Mouse (Mus musculus): ENCODE results near the gene Olfr393. TPM values are rescaled to one million over a fixed set of nuclear protein-coding genes. Genes with fewer than 3 reads are reported as not detected.

The Olfr393 gene
- total and polyA plus RNA-seq, 3 experiments = not detected

GRCm38 (mm10) chr11:73816949-73817348, 34.3 kb downstream of the Olfr393 start, which contains the start of gene Olfr392:
Olfr392 (minus strand) TSS chr11:73817049.
- TF ChIP-seq ETS1 (conservative IDR thresholded peaks at IDR 0.05; ENCODE audit: low read depth, low read length) (no peak), MEF2A (IDR thresholded peaks at IDR 0.05; ENCODE audit: borderline replicate concordance, low read depth, low read length) (no peak), E2F4 (IDR thresholded peaks at IDR 0.05; ENCODE audit: insufficient replicate concordance, low read depth, low read length) (no peak), MAFK (IDR thresholded peaks at IDR 0.05; ENCODE audit: insufficient replicate concordance, low read length) (no peak), PAX5 (IDR thresholded peaks at IDR 0.05; ENCODE audit: low read length) (no peak), MXI1 (IDR thresholded peaks at IDR 0.05; ENCODE audit: low read depth, low read length) (no peak), MAX (IDR thresholded peaks at IDR 0.05; ENCODE audit: low read length) (no peak), JUND (conservative IDR thresholded peaks at IDR 0.05; ENCODE audit: low read depth, low read length) (no peak), CHD2 (IDR thresholded peaks at IDR 0.05; ENCODE audit: low read length) (no peak), ZC3H11A (IDR thresholded peaks at IDR 0.05; ENCODE audit: low read depth, low read length) (no peak), ZKSCAN1 (IDR thresholded peaks at IDR 0.05; ENCODE audit: borderline replicate concordance, low read depth, low read length) (no peak), GABPA (IDR thresholded peaks at IDR 0.05; ENCODE audit: insufficient replicate concordance, low read depth, low read length) (no peak), POLR2A (IDR thresholded peaks at IDR 0.05; ENCODE audit: low read depth, low read length) (no peak), MYC (IDR thresholded peaks at IDR 0.05; ENCODE audit: low read depth, low read length) (no peak)
- dilution Hi-C loops (cut with MboI; ENCODE audit: extremely low pct_ligation_motif_present, extremely low pct_unique_long_range_greater_than_20kb, low sequenced_read_pairs) (no loop called here), in situ Hi-C loops (cut with MboI; ENCODE audit: low pct_ligation_motif_present, low pct_unique_long_range_greater_than_20kb, low sequenced_read_pairs) (no loop called here)
- no peak within 1 kb of the TSS for H3K4me3 ChIP-seq (replicated peaks in 1 of 3; ENCODE audit: low read depth in 2 of 3, low read length in 2 of 3, poor library complexity in 1 of 3)
- H3K27ac ChIP-seq (ENCODE audit: insufficient read depth, low read depth) = no peak within 1 kb of the TSS
- no peaks in the 10 kb centered on the region for H3K4me1 ChIP-seq (ENCODE audit: control insufficient read depth in 1 of 2, insufficient read depth in 2 of 2)
- H3K9me3 ChIP-seq (replicated peaks; ENCODE audit: low read length) = no peaks in the 10 kb centered on the region
- H3K4me2 ChIP-seq (ENCODE audit: insufficient read depth, low read depth, poor library complexity, severe bottlenecking) = no peak within 1 kb of the TSS
- H3K36me3 ChIP-seq (replicated peaks in 1 of 2; ENCODE audit: control insufficient read depth in 1 of 2, insufficient read depth in 1 of 2, low read length in 1 of 2) = no peaks in the 10 kb centered on the region
- H3K9ac ChIP-seq (ENCODE audit: insufficient read depth, low read depth) = no peak within 1 kb of the TSS
- H3K79me2 ChIP-seq (replicated peaks; ENCODE audit: control insufficient read depth, extremely low read depth, insufficient read depth, poor library complexity, severe bottlenecking) = no peaks in the 10 kb centered on the region
- DNase-seq (ENCODE audit: extremely low read depth) = no peak
- H3K27me3 ChIP-seq (replicated peaks) = peaks cover 52% of the 10 kb centered on the region

- Histone ChIP-seq H3K4me2 (ENCODE audit: insufficient read depth, low read depth, poor library complexity, severe bottlenecking) (no peak within 1 kb of the TSS), H3K36me3 (replicated peaks in 1 of 2; ENCODE audit: control insufficient read depth in 1 of 2, insufficient read depth in 1 of 2, low read length in 1 of 2) (no peaks in the 10 kb centered on the region), H3K4me3 (replicated peaks in 1 of 3; ENCODE audit: low read depth in 2 of 3, low read length in 2 of 3, poor library complexity in 1 of 3) (no peak within 1 kb of the TSS), H3K9ac (ENCODE audit: insufficient read depth, low read depth) (no peak within 1 kb of the TSS), H3K27me3 (replicated peaks) (peaks cover 60% of the 10 kb centered on the region), H3K79me2 (replicated peaks; ENCODE audit: control insufficient read depth, extremely low read depth, insufficient read depth, poor library complexity, severe bottlenecking) (no peaks in the 10 kb centered on the region), H3K9me3 (replicated peaks; ENCODE audit: low read length) (no peaks in the 10 kb centered on the region), H3K27ac (ENCODE audit: insufficient read depth, low read depth) (no peak within 1 kb of the TSS), H3K4me1 (ENCODE audit: control insufficient read depth in 1 of 2, insufficient read depth in 2 of 2) (no peaks in the 10 kb centered on the region)
- in situ Hi-C loops (cut with MboI; ENCODE audit: low pct_ligation_motif_present, low pct_unique_long_range_greater_than_20kb, low sequenced_read_pairs) = no loop called here
- DNase-seq (ENCODE audit: extremely low read depth) = no peak
- dilution Hi-C loops (cut with MboI; ENCODE audit: extremely low pct_ligation_motif_present, extremely low pct_unique_long_range_greater_than_20kb, low sequenced_read_pairs) = no loop called here
- TF ChIP-seq MEF2A (IDR thresholded peaks at IDR 0.05; ENCODE audit: borderline replicate concordance, low read depth, low read length) (no peak), MAZ (IDR thresholded peaks at IDR 0.05; ENCODE audit: low read depth, low read length) (no peak), GABPA (IDR thresholded peaks at IDR 0.05; ENCODE audit: insufficient replicate concordance, low read depth, low read length) (no peak), ZC3H11A (IDR thresholded peaks at IDR 0.05; ENCODE audit: low read depth, low read length) (no peak), MXI1 (IDR thresholded peaks at IDR 0.05; ENCODE audit: low read depth, low read length) (no peak), JUND (conservative IDR thresholded peaks at IDR 0.05; ENCODE audit: low read depth, low read length) (no peak), POLR2AphosphoS2 (IDR thresholded peaks at IDR 0.05; ENCODE audit: low read depth, low read length) (no peak), ETS1 (conservative IDR thresholded peaks at IDR 0.05; ENCODE audit: low read depth, low read length) (no peak), ELF1 (IDR thresholded peaks at IDR 0.05; ENCODE audit: low read depth, low read length) (no peak)
Measured at GRCm38 (mm10) chr11:73802952-73803351, 48.3 kb downstream of the Olfr393 start, which contains the start of gene Olfr391-ps. Olfr391-ps (minus strand) TSS chr11:73803052.

Other genes with a start within 250 kb of the Olfr393 start
- gene Zfp735, start 162.7 kb downstream of the Olfr393 start, total RNA-seq (2012; rRNA removed) = not detected in 2 replicates
- not detected in 2 replicates for gene Zfp735, start 162.7 kb downstream of the Olfr393 start, total RNA-seq (2014; rRNA removed)
- gene Zfp735, start 162.7 kb downstream of the Olfr393 start, polyA plus RNA-seq (2012; ENCODE audit: insufficient read length, low read depth) = not detected in 2 replicates
- not detected in 2 replicates for gene Olfr389, start 70.7 kb downstream of the Olfr393 start, total RNA-seq (2012; rRNA removed)
- gene Olfr389, start 70.7 kb downstream of the Olfr393 start, total RNA-seq (2014; rRNA removed) = not detected in 2 replicates
- not detected in 2 replicates for gene Olfr389, start 70.7 kb downstream of the Olfr393 start, polyA plus RNA-seq (2012; ENCODE audit: insufficient read length, low read depth)
- gene Olfr390, start 68.5 kb downstream of the Olfr393 start, total RNA-seq (2012; rRNA removed) = not detected in 2 replicates
- gene Olfr390, start 68.5 kb downstream of the Olfr393 start, total RNA-seq (2014; rRNA removed) = not detected in 2 replicates
- gene Olfr390, start 68.5 kb downstream of the Olfr393 start, polyA plus RNA-seq (2012; ENCODE audit: insufficient read length, low read depth) = not detected in 2 replicates
- gene Olfr391-ps, start 48.4 kb downstream of the Olfr393 start, total RNA-seq (2012; rRNA removed) = not detected in 2 replicates
- not detected in 2 replicates for gene Olfr391-ps, start 48.4 kb downstream of the Olfr393 start, total RNA-seq (2014; rRNA removed)
- gene Olfr391-ps, start 48.4 kb downstream of the Olfr393 start, polyA plus RNA-seq (2012; ENCODE audit: insufficient read length, low read depth) = not detected in 2 replicates
- gene Olfr392, start 34.4 kb downstream of the Olfr393 start, total RNA-seq (2012; rRNA removed) = not detected in 2 replicates
- gene Olfr392, start 34.4 kb downstream of the Olfr393 start, total RNA-seq (2014; rRNA removed) = not detected in 2 replicates
- gene Olfr392, start 34.4 kb downstream of the Olfr393 start, polyA plus RNA-seq (2012; ENCODE audit: insufficient read length, low read depth) = not detected in 2 replicates
- not detected in 2 replicates for gene Olfr394, start 39.3 kb upstream of the Olfr393 start, total RNA-seq (2012; rRNA removed)
- gene Olfr394, start 39.3 kb upstream of the Olfr393 start, total RNA-seq (2014; rRNA removed) = not detected in 2 replicates
- gene Olfr394, start 39.3 kb upstream of the Olfr393 start, polyA plus RNA-seq (2012; ENCODE audit: insufficient read length, low read depth) = not detected in 2 replicates
- not detected in 2 replicates for gene Olfr395, start 57.8 kb upstream of the Olfr393 start, total RNA-seq (2012; rRNA removed)
- not detected in 2 replicates for gene Olfr395, start 57.8 kb upstream of the Olfr393 start, total RNA-seq (2014; rRNA removed)
- gene Olfr395, start 57.8 kb upstream of the Olfr393 start, polyA plus RNA-seq (2012; ENCODE audit: insufficient read length, low read depth) = not detected in 2 replicates
- not detected in 2 replicates for gene Olfr23, start 85.2 kb upstream of the Olfr393 start, total RNA-seq (2012; rRNA removed)
- gene Olfr23, start 85.2 kb upstream of the Olfr393 start, total RNA-seq (2014; rRNA removed) = not detected in 2 replicates
- not detected in 2 replicates for gene Olfr23, start 85.2 kb upstream of the Olfr393 start, polyA plus RNA-seq (2012; ENCODE audit: insufficient read length, low read depth)
- gene Olfr397, start 109.4 kb upstream of the Olfr393 start, total RNA-seq (2012; rRNA removed) = not detected in 2 replicates
- not detected in 2 replicates for gene Olfr397, start 109.4 kb upstream of the Olfr393 start, total RNA-seq (2014; rRNA removed)
- not detected in 2 replicates for gene Olfr397, start 109.4 kb upstream of the Olfr393 start, polyA plus RNA-seq (2012; ENCODE audit: insufficient read length, low read depth)
- gene Olfr398, start 139.0 kb upstream of the Olfr393 start, total RNA-seq (2012; rRNA removed) = not detected in 2 replicates
- gene Olfr398, start 139.0 kb upstream of the Olfr393 start, total RNA-seq (2014; rRNA removed) = not detected in 2 replicates
- gene Olfr398, start 139.0 kb upstream of the Olfr393 start, polyA plus RNA-seq (2012; ENCODE audit: insufficient read length, low read depth) = not detected in 2 replicates
- not detected in 2 replicates for gene Olfr139, start 205.1 kb upstream of the Olfr393 start, total RNA-seq (2012; rRNA removed)
- gene Olfr139, start 205.1 kb upstream of the Olfr393 start, total RNA-seq (2014; rRNA removed) = not detected in 2 replicates
- not detected in 2 replicates for gene Olfr139, start 205.1 kb upstream of the Olfr393 start, polyA plus RNA-seq (2012; ENCODE audit: insufficient read length, low read depth)
- gene Olfr399, start 205.2 kb upstream of the Olfr393 start, total RNA-seq (2012; rRNA removed) = not detected in 2 replicates
- not detected in 2 replicates for gene Olfr399, start 205.2 kb upstream of the Olfr393 start, total RNA-seq (2014; rRNA removed)
- gene Olfr399, start 205.2 kb upstream of the Olfr393 start, polyA plus RNA-seq (2012; ENCODE audit: insufficient read length, low read depth) = not detected in 2 replicates
- not detected in 2 replicates for gene Zfp616, start 218.5 kb upstream of the Olfr393 start, total RNA-seq (2012; rRNA removed)
- not detected in 2 replicates for gene Zfp616, start 218.5 kb upstream of the Olfr393 start, total RNA-seq (2014; rRNA removed)
- not detected in 2 replicates for gene Zfp616, start 218.5 kb upstream of the Olfr393 start, polyA plus RNA-seq (2012; ENCODE audit: insufficient read length, low read depth)

Measured in CH12.LX (cell line).